Mouse (Mus musculus) spleen, adult 2 months (tissue): Measurements from ENCODE around the gene Chchd1. TPM values are rescaled to one million over a fixed set of nuclear protein-coding genes. Genes with fewer than 3 reads are reported as not detected.

ENCODE experiments used
- DNase-seq, 2 experiments: peaks; one replicate each; pipeline versions ENCODE4 v3.0.0 to v3.0.0-alpha.2; 2012 to 2021; ENCODE audit warnings: low spot score in 2 of 2, low read depth in 1 of 2
- H3K27ac ChIP-seq: fragments of 200-500 bp; 2 replicates; pipeline ENCODE4 v1.5.1; 2012; ENCODE audit warnings: low read length, inconsistent platforms; ENCODE audit not compliant: insufficient read depth
- H3K27me3 ChIP-seq: fragments of 200-500 bp; 2 replicates; pipeline ENCODE4 v1.6.1; 2012; ENCODE audit warnings: mild to moderate bottlenecking, moderate library complexity, low read length, inconsistent platforms; ENCODE audit not compliant: control insufficient read depth, insufficient read depth
- H3K36me3 ChIP-seq: fragments of 200-500 bp; 2 replicates; pipeline ENCODE4 v1.6.1; 2012; ENCODE audit warnings: mild to moderate bottlenecking, low read length, inconsistent platforms; ENCODE audit not compliant: control insufficient read depth, insufficient read depth
- H3K4me1 ChIP-seq: fragments of 200-500 bp; 2 replicates; pipeline ENCODE4 v1.6.1; 2011; ENCODE audit warnings: inconsistent platforms; ENCODE audit not compliant: control insufficient read depth, insufficient read depth, insufficient read length
- H3K4me3 ChIP-seq: fragments of 200-500 bp; 2 replicates; pipeline ENCODE4 v1.5.1; 2011; ENCODE audit warnings: mild to moderate bottlenecking, inconsistent platforms; ENCODE audit not compliant: insufficient read depth, insufficient read length; ENCODE audit errors: extremely low read depth
- CTCF ChIP-seq: fragments of 200-500 bp; IDR thresholded peaks from 2 replicates; pipeline ENCODE4 v1.5.1; 2011; ENCODE audit warnings: mild to moderate bottlenecking, inconsistent platforms; ENCODE audit not compliant: insufficient read depth, insufficient read length, insufficient replicate concordance; ENCODE audit errors: extremely low read depth
- POLR2A ChIP-seq: fragments of 200-500 bp; IDR thresholded peaks from 2 replicates; pipeline ENCODE4 v1.6.1; 2011; ENCODE audit warnings: low read depth, low read length, inconsistent platforms
- WGBS: fragments of 180-500 bp; shearing (Covaris S2); methylation state at CpG from one replicate; pipeline ENCODE4 v1.1.7; 2018; 5-methylcytosine and 5-hydroxymethylcytosine counted together
- polyA plus RNA-seq: library from polyadenylated mRNA; depleted of rRNA; stranded (reverse); fragments of >200 nt; gene quantifications from 2 replicates; pipeline ENCODE4 v1.2.3, GENCODE M21; 2012; rRNA removed

Chchd1 gene
- polyA plus RNA-seq, 1 experiment = 12.6 TPM

DNA sequence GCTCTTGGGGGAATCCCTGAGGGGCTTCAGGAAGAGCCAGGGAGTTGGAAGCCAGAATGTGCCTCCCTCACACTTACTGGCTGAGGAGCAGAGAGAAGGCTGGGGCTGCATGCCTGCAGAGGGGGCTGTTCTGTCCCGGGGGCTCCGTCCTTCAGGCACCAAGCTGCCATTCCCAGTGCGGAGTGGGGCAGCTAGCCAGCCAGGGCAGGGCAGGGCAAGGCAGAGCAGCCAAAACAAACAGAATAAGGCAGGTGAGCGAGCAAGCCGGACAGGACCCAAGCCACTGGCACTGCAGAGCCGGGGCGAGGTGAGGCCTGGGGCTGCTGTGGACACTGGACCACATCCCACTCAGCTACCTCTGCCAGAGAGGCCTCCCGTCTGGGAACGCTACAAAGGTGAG lies 38.5 kb downstream of the Chchd1 start:
- Histone ChIP-seq H3K4me1 (no peaks in the 10 kb centered on the region), H3K4me3 (no peak overlapping the region), H3K36me3 (peaks cover 13% of the 10 kb centered on the region), H3K27ac (no peak overlapping the region), H3K27me3 (no peaks in the 10 kb centered on the region)
- TF ChIP-seq CTCF (no peak), POLR2A (no peak)
- 91% methylated on average over 9 of the region's 9 CpGs for WGBS
- DNase-seq = no peak

DNA sequence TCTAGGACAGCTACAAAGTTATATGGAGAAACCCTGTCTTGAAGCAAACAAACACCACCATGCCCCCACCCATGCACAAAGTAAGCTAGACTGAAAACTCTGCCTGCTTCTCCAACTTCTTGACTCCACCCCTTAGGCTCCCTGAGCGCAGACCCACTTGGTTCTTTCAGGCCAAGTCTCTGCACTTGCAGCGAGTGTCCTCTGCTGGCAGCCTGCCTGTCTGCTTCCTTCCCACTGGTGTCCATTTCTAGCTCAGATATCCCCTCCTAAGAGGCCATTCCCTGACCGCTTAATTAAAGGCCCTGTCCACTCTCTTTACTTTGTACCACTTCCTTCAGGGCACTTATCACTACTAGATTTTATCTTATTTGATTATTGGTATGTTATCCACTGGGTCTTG lies 40.8 kb downstream of the Chchd1 start:
- no peak overlapping the region for H3K4me3 ChIP-seq
- whole genome bisulfite sequencing = 90% methylated on average over 3 of the region's 3 CpGs
- no peaks in the 10 kb centered on the region for H3K27me3 ChIP-seq
- no peaks in the 10 kb centered on the region for H3K4me1 ChIP-seq
- TF ChIP-seq POLR2A (no peak), CTCF (no peak)
- no peak for DNase-seq
- peaks cover 13% of the 10 kb centered on the region for H3K36me3 ChIP-seq
- no peak overlapping the region for H3K27ac ChIP-seq

DNA sequence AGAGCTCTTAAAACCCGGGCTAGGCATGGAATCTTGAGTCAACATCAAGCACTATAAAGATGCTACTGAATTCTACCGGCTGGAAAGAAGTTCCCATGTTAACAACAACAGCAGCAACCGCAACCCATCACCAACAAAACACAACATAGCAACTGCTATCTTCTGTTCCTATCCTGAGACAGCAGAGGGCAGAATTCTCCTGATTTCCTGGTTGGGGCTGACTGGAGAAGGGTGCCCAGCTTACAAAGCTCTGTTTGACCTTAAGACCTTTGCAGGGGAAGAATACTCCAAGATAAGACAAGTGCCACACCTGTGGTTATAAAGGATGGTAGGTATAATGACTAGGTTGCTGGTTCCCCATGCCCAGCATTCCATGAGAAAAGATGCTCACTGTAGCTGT lies 44.1 kb downstream of the Chchd1 start:
- Histone ChIP-seq H3K4me3 (no peak overlapping the region), H3K4me1 (no peaks in the 10 kb centered on the region), H3K27ac (no peak overlapping the region), H3K36me3 (peaks cover 6% of the 10 kb centered on the region; the same call in 1 of the 2 replicates), H3K27me3 (no peaks in the 10 kb centered on the region)
- TF ChIP-seq CTCF (no peak), POLR2A (no peak)
- DNase-seq = no peak
- WGBS = 80% methylated on average over 3 of the region's 3 CpGs

DNA sequence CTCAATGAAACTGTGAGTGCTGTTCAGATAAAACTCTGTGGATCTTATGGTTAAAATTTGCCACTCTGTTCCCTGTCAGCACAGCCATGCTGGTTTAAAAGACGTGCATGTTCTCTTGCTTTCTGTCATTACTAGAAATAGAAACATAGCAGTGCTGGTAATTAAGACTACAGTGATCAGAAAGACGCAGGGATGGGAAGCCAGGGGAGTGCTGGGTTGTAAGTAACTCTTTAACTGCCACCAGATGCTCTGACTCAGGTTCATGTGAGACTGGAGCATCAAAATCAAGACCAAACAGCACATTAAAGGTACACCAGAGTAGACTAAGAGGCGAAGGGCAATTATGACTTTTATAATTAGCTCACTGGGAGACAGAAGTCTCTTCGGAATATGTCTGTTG lies 45.6 kb downstream of the Chchd1 start:
- no peak overlapping the region for H3K4me3 ChIP-seq
- H3K27ac ChIP-seq = no peak overlapping the region
- peaks cover 2% of the 10 kb centered on the region; the same call in 1 of the 2 replicates for H3K36me3 ChIP-seq
- no peak for DNase-seq
- no peaks in the 10 kb centered on the region for H3K4me1 ChIP-seq
- H3K27me3 ChIP-seq = no peaks in the 10 kb centered on the region
- 91% methylated on average over 4 of the region's 4 CpGs for WGBS
- TF ChIP-seq CTCF (no peak), POLR2A (no peak)

DNA sequence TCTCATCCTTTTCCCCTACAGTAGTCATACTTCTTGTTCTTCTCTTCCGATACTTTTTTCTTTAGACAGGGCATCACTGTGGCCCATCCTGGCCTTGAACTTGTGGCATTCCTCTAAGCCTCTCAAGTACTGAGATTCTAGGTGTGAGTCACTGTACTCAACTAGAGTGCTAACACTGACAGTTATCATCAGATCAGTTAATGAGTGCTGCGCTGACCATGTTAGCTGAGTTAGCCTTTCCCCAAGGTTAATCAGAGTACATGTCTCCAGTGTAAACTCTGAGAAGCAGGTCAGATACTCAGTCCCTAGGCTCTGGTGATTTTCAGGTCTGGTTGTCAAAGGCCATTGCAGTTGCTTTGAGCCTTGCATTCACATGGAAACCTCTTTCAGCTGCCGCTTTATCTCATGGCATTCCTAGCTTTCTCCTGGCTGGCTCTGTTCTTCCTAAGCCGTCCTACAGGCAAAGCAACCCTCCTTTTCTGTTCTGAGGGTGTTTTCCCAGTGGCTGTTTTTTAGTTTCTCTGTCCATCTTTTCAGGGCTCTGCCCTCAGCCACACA lies 46.8 kb downstream of the Chchd1 start:
- no peaks in the 10 kb centered on the region for H3K36me3 ChIP-seq
- 94% methylated on average over 4 of the region's 4 CpGs for WGBS
- no peaks in the 10 kb centered on the region for H3K4me1 ChIP-seq
- no peak for DNase-seq
- no peak for TF ChIP-seq CTCF
- no peak for TF ChIP-seq POLR2A
- no peak overlapping the region for H3K4me3 ChIP-seq
- H3K27me3 ChIP-seq = no peaks in the 10 kb centered on the region
- no peak overlapping the region for H3K27ac ChIP-seq

DNA sequence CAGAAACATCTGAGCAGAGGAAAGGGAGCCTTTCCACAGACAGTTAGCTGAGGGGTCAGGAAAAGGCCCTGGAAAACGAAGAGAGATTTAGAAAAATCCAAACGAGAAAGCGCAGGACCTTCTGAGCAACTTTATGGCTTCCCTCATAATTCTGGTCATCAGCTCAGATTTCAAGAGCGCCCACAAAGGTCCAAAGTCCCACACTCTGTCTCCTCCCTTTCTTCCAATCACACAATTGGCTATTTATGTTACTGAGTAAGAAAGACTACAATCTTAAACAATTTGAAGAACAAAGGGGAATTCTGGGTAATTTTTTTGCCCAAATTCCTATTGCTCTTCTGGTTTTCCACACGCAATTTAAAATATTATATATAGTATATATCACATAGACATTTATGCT lies 47.7 kb downstream of the Chchd1 start:
- H3K36me3 ChIP-seq = 0 out of 2 replicates have a peak, but pooled peaks cover 2% of the 10 kb centered on the region
- no peak for DNase-seq

DNA sequence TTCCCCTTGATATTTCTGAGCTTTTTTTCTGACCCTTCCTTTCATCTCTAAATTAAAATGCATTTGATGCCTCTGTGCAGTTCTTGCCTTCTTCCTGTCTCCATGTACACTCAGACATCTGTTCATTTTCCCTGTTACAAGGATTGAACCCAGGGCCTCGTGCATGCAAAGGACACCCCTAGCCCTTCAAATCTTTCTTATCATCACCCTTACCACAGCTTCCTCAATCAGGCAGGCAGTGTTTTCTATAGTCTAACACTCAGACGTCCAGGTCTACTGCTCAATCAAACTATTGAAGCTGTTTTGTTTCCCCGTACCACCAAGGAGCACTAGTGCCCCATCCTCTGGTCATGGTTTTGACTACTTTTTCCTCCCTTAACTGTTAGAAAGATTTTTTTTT lies 51.0 kb downstream of the Chchd1 start:
- Histone ChIP-seq H3K4me1 (no peaks in the 10 kb centered on the region), H3K27me3 (no peaks in the 10 kb centered on the region), H3K27ac (no peak overlapping the region), H3K36me3 (peaks cover 8% of the 10 kb centered on the region), H3K4me3 (no peak overlapping the region)
- TF ChIP-seq POLR2A (no peak), CTCF (no peak)
- WGBS = 64% methylated on average over 3 of the region's 3 CpGs
- DNase-seq = no peak

More for the DNA sequence above, 47.7 kb downstream of the Chchd1 start:
- no peak overlapping the region for H3K4me3 ChIP-seq
- H3K27ac ChIP-seq = no peak overlapping the region
- H3K27me3 ChIP-seq = no peaks in the 10 kb centered on the region
- WGBS = 95% methylated on average over 5 of the region's 5 CpGs
- TF ChIP-seq POLR2A (no peak), CTCF (no peak)
- H3K4me1 ChIP-seq = no peaks in the 10 kb centered on the region

Other genes starting within 250 kb of the Chchd1 start
- 36.5 and 44.8 TPM in 2 replicates for gene Anxa7, start 222.9 kb upstream of the Chchd1 start, polyA plus RNA-seq
- gene Mss51, start 206.1 kb upstream of the Chchd1 start, polyA plus RNA-seq = 0.65 and 0.97 TPM in 2 replicates
- gene Ppp3cb, start 156.4 kb upstream of the Chchd1 start, polyA plus RNA-seq = 6.0 and 6.5 TPM in 2 replicates
- 1.9 and 2.1 TPM in 2 replicates for gene Usp54, start 61.9 kb upstream of the Chchd1 start, polyA plus RNA-seq
- not detected in 2 replicates for gene Myoz1, start 46.5 kb upstream of the Chchd1 start, polyA plus RNA-seq
- 0.05 and 0.07 TPM in 2 replicates for gene Synpo2l, start 34.7 kb upstream of the Chchd1 start, polyA plus RNA-seq
- gene Sec24c, start 28.7 kb upstream of the Chchd1 start, polyA plus RNA-seq = 181 and 239 TPM in 2 replicates
- 10.5 and 20.8 TPM in 2 replicates for gene Fut11, start 8.0 kb upstream of the Chchd1 start, polyA plus RNA-seq
- gene Zswim8, start 4.5 kb downstream of the Chchd1 start, polyA plus RNA-seq = 177 and 225 TPM in 2 replicates
- 41.6 and 43.2 TPM in 2 replicates for gene Ndst2, start 31.6 kb downstream of the Chchd1 start, polyA plus RNA-seq
- gene Camk2g, start 91.1 kb downstream of the Chchd1 start, polyA plus RNA-seq = 15.7 and 15.8 TPM in 2 replicates
- gene Plau, start 133.7 kb downstream of the Chchd1 start, polyA plus RNA-seq = 1.0 and 1.2 TPM in 2 replicates
- 20.3 and 25.0 TPM in 2 replicates for gene Vcl, start 226.4 kb downstream of the Chchd1 start, polyA plus RNA-seq